Mouse (Mus musculus): ENCODE results near the gene Ints14.
A peak's percentile ranks its signal among the peaks of the same experiment; 100 is the strongest.

Ints14 gene

GRCm38 (mm10) chr9:64960117-64960977 lies at the start of gene Ints14:
Gene Ints14 (plus strand): TSS chr9:64960905.
- DNase-seq (ENCODE audit: low read depth, low spot score): peak; percentile 99

DNA sequence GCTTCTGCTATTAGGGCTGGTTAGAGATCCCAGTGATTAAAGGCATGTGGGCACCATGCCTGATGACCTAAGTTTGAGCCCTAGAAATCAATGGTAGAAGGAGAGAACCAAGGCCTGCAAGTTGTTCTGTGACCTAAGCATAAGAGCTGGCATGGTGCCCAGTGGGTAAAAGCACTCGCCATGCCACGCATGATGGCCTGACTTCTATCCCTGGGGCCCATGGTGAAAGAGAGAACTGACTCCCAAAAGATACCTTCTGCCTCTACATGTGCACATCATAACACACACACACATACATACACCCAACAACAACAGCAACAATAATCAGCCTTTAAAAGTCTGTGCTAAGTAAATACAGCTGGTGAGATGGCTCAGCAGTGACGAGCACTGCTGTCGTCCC lies 47.3 kb upstream of the Ints14 start:
- no peak for DNase-seq (ENCODE audit: low read depth, low spot score)

GRCm38 (mm10) chr9:64913973-64914372 lies 46.7 kb upstream of the Ints14 start:
- DNase-seq (ENCODE audit: low read depth, low spot score): no peak

- DNase-seq (ENCODE audit: low read depth, low spot score): no peak
Measured at GRCm38 (mm10) chr9:64914629-64915028, 46.1 kb upstream of the Ints14 start.

DNA sequence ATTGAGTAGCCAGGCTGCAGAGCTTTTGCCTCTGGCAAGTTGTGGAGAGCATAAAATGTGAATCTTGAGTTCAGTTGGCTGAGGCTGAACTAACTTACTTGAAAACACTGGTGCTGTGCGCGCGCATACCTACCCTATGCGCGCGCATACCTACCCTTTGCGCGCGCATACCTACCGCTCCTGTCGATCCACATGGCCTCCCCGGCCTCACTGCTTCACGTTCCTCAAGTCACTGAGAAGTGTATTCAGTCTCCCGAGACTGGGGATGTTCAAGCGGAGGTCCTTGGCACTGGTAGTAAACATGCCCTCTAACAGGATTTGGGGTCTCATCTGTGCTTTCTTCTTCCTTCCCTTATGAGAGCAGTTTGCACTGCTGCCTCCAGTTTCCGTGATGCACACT lies 42.1 kb upstream of the Ints14 start:
- DNase-seq (ENCODE audit: low read depth, low spot score): no peak

DNA sequence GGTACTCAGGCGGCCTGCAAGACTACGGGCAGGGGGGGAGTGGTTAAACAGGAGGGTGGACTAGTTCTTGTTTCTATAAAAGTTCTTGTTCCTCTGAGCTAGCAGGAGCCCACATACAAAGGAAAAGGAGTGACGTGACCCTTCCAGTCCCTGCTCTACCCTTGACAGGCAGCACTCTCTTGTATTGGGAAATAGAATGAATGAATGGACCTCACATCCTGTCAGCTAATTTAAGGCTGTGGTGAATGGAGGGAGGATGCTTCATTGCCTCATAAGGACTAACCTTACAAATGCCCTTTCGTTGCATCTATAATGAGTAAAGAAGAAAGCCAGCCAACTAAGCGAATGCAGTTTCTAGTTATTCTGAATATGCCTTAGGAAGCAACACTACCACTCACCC lies 34.9 kb upstream of the Ints14 start:
- peak; percentile 36 for DNase-seq (ENCODE audit: low read depth, low spot score)

DNA sequence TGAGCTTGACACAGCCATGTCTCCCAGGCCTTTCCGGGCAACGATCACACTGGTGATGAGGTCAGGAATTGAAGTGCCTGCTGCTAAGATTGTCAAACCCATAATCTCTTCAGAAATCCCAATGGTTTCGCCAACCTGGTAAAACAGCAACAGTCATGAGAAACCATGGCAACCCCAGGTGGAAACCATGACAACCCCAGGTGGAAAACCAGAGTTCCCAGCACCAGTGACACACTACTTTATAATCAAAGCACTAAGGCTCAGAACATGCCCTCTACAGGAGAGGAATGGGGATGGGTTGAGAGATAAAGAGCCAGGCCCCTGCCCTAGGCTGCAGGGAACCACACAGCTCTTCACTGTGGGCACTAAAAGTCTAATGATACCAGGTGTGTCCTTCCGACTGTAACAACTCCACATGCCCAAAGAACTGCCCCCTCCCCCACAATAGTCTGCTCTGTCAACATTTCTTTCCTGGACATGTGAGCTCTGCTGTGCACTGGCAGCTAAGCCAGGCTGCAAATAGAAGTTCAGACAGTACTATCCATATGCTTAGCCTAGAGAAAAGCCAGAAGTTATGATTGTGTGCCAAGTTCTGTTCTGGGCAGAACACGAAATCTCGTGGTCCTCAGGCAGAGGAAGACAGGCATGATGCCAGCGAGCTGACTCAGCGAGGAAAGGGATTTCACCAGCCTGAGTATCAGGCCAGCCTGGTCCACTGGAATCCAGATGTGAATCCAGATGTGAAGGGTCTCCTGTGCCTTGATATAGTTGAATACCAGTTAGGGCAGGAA lies 34.3 kb upstream of the Ints14 start:
- DNase-seq (ENCODE audit: low read depth, low spot score): peak; percentile 32

- no peak for DNase-seq (ENCODE audit: low read depth, low spot score)
Measured at GRCm38 (mm10) chr9:64930256-64930655, 30.4 kb upstream of the Ints14 start.

DNA sequence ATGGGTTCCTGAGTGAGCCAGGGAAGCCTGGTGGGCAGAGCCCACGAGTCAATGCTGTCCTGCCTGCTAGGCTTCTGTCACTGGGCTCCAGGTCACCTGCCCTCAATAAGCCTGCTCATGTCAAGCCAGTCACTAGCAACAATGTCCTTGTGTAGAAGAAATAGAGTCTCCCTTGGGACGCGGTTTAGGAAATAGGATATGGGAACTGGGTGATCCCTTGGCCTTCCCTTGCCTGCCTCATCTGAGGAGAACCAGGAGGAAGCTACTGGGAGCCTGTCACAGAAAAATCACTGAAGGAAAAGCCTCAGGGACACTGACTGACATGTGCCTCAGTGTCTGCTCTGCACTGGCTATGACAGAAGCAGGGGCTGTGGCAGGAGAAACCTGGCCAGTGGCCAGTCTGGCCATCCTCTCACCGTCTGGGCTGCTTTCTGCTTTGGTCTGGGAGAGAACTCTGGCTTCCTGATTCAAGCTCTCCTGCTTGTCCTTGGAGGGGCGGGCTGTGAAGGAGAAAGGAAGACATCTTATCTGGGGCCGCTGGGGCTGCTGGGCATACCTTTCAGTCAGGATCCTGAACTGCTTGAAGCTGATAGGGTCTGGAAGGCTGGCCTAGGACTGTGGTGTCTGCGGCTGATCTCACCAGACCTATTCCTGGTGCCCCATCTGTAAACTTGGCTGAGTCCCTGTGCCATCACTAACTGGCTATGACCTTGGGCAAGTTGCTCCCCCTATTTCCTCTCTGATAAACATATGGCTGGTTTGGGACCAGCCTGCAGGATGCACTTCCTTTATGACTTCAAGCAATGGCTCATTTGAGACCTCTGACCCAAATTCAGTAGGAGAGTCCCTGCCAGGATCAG lies 28.7 kb upstream of the Ints14 start:
- no peak for DNase-seq (ENCODE audit: low read depth, low spot score)

DNA sequence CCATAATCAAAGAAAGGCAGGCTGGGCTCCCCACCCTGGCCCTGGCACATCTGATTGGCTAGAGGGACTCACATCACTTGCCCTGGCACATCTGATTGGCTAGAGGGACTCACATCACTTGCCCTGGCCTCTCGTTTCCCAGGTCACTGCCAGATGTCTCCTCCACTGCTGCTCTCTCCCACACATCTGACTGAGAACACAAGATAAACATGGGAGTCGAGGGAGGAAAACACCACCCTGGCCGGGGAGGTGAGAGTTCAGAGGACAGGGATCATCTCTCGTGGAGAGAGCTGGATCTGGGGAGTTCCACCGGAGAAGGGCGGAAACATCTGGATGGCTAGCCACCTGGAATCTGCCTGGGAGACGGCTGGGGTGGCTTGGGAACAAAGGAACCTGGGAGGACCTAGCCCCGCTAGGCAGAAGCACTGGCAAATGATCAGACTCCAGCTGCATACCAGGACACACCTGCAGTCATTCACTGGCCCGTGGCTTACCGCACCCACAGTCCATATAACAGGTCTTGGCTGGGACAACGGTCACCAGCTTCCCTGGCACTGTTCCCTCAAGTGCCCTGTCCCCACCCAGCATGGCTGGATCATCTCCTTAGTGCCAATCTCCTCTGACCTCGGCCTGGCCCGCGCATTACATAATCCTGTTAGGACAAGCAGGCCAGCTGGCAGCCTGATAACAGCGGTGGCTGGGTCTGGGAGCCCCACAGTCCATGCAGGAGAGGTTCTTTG lies 26.5 kb upstream of the Ints14 start:
- no peak for DNase-seq (ENCODE audit: low read depth, low spot score)

GRCm38 (mm10) chr9:64936508-64936907 lies 24.2 kb upstream of the Ints14 start:
- peak; percentile 76 for DNase-seq (ENCODE audit: low read depth, low spot score)

DNA sequence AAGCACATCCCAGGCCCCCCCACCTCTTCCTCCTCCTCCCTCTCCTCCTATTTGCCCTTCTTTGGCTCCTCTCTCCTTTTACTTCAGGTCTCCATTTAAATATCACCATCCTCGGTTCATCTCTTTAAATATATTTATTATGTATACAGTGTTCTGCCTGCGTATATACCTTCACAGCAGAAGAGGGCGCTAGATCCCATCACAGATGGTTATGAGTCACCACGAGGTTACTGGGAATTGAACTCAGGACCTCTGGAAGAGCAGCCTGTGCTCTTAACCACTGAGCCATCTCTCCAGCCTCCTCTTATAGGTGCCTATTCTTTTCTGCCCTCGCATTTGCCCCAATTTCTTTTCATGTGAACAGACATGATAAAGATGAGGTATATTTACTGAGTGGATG lies 23.2 kb upstream of the Ints14 start:
- peak; percentile 33 for DNase-seq (ENCODE audit: low read depth, low spot score)

DNA sequence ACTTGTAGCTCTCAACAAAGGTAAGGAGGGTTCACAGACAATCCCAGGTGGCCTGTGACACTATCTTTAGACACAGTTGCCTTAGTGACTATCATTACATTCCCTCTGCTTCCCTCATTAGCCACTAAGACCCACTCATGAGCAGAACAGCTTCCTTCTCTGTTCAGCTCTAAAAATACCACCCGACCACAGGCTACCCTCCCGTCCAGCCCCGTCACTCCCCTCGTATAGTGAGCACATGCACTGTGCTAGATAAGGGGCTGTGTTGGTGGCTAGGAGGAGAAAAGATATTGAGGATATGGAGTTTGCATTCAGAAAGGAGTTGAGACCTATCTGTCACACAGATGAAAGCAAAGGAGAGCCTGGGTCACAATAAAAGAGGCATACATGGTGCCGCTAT lies 22.2 kb upstream of the Ints14 start:
- no peak for DNase-seq (ENCODE audit: low read depth, low spot score)

- DNase-seq (ENCODE audit: low read depth, low spot score): no peak
Measured at GRCm38 (mm10) chr9:64939281-64939680, 21.4 kb upstream of the Ints14 start.

DNA sequence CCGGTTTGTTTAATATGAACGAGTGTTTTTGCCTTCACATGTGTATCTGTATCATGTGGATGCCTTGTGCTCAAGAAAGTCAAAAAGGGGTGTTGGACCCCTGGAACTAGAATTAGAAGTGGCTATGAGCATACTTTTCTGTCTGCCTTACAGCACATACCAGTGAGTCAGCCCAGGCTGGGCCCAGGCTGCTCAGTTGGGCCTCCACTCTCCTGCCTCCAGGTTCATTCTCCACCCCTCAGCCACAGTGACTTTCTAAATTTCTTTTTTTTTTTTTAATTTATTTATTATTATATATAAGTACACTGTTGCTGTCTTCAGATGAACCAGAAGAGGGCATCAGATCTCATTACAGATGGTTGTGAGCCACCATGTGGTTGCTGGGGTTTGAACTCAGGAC lies 20.9 kb upstream of the Ints14 start:
- no peak for DNase-seq (ENCODE audit: low read depth, low spot score)

GRCm38 (mm10) chr9:64940731-64941346 lies 19.9 kb upstream of the Ints14 start:
- no peak for DNase-seq (ENCODE audit: low read depth, low spot score)

DNA sequence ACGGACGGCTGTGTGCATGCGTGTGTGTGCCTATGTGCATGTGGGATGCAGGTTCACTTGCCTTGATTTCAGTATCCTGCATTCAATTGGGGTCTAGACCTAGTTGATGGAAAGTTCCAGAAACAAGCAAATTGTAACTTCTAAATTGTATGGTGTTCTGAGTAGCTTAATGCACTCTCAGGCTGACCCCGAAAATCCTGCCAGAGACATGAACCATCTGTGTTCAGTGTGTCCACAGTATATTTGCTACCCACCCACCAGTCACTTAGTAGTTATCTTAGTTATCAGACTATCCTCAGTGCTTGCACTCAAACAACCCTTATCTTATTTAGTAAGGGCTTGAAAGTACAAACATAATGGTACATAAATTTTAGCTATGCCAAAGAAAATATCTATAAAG lies 19.1 kb upstream of the Ints14 start:
- no peak for DNase-seq (ENCODE audit: low read depth, low spot score)

- no peak for DNase-seq (ENCODE audit: low read depth, low spot score)
Measured at GRCm38 (mm10) chr9:64943997-64944396, 16.7 kb upstream of the Ints14 start.

GRCm38 (mm10) chr9:64947483-64948095 lies 13.1 kb upstream of the Ints14 start:
- DNase-seq (ENCODE audit: low read depth, low spot score): no peak

- DNase-seq (ENCODE audit: low read depth, low spot score): no peak
Measured at GRCm38 (mm10) chr9:64951161-64951657, 9.5 kb upstream of the Ints14 start, which contains the start of gene Slc24a1. Gene Slc24a1 (minus strand): TSS chr9:64951607.
